Mouse (Mus musculus) C2C12 (cell line): ENCODE data around the gene Nod1.

Experiments used
- CEBPB ChIP-seq: IDR thresholded peaks from one replicate; pipeline ENCODE4 v1.6.1; 2011; ENCODE audit warnings: low read depth, mild to moderate bottlenecking, control low read depth, moderate library complexity
- CTCF ChIP-seq: IDR thresholded peaks from one replicate; pipeline ENCODE4 v1.5.1; 2011; ENCODE audit not compliant: control insufficient read depth, insufficient read depth, insufficient read length
- MAX ChIP-seq: IDR thresholded peaks from one replicate; pipeline ENCODE4 v1.6.1; 2011; ENCODE audit warnings: mild to moderate bottlenecking, control low read depth
- MYOD1 ChIP-seq: IDR thresholded peaks from one replicate; pipeline ENCODE4 v1.6.1; 2011; ENCODE audit warnings: low read depth; ENCODE audit not compliant: control insufficient read depth, insufficient read length
- USF1 ChIP-seq: IDR thresholded peaks from one replicate; pipeline ENCODE4 v1.6.1; 2011; ENCODE audit warnings: low read depth, mild to moderate bottlenecking, control low read depth, moderate library complexity

DNA sequence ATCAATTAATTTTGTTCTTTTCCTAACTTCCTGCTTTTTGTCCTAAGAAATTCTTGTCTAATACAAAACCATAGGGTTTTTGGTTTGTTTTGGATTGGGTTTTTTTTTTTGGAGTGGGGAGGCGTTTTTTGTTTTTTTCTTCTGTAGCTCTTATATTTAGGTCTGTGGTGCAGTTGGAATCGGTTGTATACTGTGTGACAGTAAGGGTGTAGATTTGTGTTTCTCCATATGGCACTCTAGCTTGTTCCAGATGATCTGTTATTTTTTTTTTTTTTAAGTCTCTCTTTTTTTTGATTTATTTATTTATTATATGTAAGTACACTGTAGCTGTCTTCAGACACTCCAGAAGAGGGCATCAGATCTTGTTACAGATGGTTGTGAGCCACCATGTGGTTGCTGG, 72.2 kb downstream of the Nod1 start:
- TF ChIP-seq CTCF (no peak), MAX (no peak), CEBPB (no peak), USF1 (no peak), MYOD1 (no peak)
